Mouse (Mus musculus): ENCODE data around the gene Slc41a2. TPM values are rescaled to one million over a fixed set of nuclear protein-coding genes. Genes with fewer than 3 reads are reported as not detected.

Slc41a2 gene
- polyA plus RNA-seq, 1 experiment from 2014 or later: 1.6 TPM

DNA sequence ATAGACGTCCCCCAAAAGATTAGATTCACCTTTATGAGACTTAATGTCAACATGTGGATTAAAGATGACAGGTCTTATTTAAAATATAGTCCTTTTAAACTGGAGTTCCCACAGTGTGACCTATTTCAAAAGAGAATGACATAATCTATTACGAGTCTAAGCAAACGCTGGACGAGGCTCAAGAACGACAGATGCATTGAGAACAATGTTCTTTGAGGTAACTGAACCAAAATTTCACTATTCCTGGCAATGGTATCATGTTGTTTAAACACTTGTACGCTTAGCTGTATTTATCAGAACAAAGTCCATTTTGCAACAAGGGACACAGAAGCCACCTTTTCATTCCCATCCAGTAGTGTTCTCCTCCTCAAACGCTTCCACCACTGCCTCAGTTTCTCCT, 27.3 kb downstream of the Slc41a2 start:
- 0 out of 2 replicates have a peak, but pooled peaks cover 3% of the 10 kb centered on the region for H3K9me3 ChIP-seq (ENCODE audit: control insufficient read depth, low read length)
- H3K27me3 ChIP-seq (replicated peaks; ENCODE audit: control insufficient read depth, insufficient read depth, low read length): no peaks in the 10 kb centered on the region
- DNase-seq (ENCODE audit: low spot score) (no peak), ATAC-seq (replicated peaks; ENCODE audit: low FRiP score, low TSS enrichment, low read depth) (no peak)
- H3K4me1 ChIP-seq (replicated peaks; ENCODE audit: control insufficient read depth, insufficient read depth, low read length): no peaks in the 10 kb centered on the region
- H3K27ac ChIP-seq (ENCODE audit: low read depth): no peak overlapping the region
- H3K4me2 ChIP-seq (ENCODE audit: low read length): no peak overlapping the region
- 69% methylated on average over 7 of the region's 7 CpGs for WGBS
- no peak overlapping the region for H3K9ac ChIP-seq (ENCODE audit: low read length)
- no peak overlapping the region for H3K4me3 ChIP-seq (ENCODE audit: low read depth, low read length)
- no peaks in the 10 kb centered on the region for H3K36me3 ChIP-seq (ENCODE audit: control insufficient read depth, insufficient read depth, low read length)

DNA sequence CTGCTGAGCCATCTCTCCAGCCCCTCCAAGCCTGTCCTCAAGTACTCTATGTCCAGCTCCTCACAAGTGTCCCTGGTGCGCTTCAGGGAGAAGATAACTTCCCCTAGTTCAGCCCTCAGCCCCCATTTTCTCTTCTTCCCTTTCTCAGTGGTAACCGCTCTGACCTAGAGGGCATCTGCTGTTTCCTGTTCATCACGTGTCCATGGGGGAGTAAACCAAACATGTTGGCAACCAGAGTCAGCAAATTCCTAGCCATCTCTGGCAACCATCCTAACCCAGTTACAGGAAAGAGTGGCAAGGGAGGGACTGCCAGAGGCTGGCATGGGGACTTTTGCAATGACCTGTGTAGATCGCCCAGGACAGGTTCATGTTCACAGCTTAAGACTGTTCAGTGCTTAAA, 36.0 kb downstream of the Slc41a2 start:
- DNase-seq (ENCODE audit: low spot score) (no peak), ATAC-seq (replicated peaks; ENCODE audit: low FRiP score, low TSS enrichment, low read depth) (no peak)
- H3K9ac ChIP-seq (ENCODE audit: low read length): no peak overlapping the region
- H3K4me3 ChIP-seq (ENCODE audit: low read depth, low read length): no peak overlapping the region
- H3K27ac ChIP-seq (ENCODE audit: low read depth): no peak overlapping the region
- no peaks in the 10 kb centered on the region for H3K9me3 ChIP-seq (ENCODE audit: control insufficient read depth, low read length)
- 62% methylated on average over 4 of the region's 4 CpGs for WGBS
- no peaks in the 10 kb centered on the region for H3K4me1 ChIP-seq (replicated peaks; ENCODE audit: control insufficient read depth, insufficient read depth, low read length)
- H3K36me3 ChIP-seq (ENCODE audit: control insufficient read depth, insufficient read depth, low read length): no peaks in the 10 kb centered on the region
- H3K27me3 ChIP-seq (replicated peaks; ENCODE audit: control insufficient read depth, insufficient read depth, low read length): no peaks in the 10 kb centered on the region
- H3K4me2 ChIP-seq (ENCODE audit: low read length): no peak overlapping the region

DNA sequence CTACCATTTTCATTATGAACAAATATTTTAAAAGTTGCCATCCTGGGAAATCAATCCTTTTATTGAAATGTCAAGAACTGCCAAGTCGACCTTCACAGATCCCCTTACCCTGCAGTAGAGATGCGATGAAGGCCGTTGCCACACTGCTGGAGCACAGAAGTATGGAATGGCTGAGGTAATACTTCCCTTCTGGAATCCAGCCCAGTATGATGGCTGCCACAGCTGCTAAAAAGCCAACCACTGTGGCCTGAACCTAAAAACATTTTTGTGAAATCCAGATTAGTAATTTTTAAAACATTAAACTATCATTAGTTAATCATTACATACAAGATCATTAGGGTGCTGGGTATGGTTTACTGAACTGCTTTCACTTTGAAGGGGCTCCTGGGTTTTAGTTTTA, 36.6 kb downstream of the Slc41a2 start:
- Histone ChIP-seq H3K4me3 (ENCODE audit: low read depth, low read length) (no peak overlapping the region), H3K4me2 (ENCODE audit: low read length) (no peak overlapping the region), H3K9me3 (ENCODE audit: control insufficient read depth, low read length) (no peaks in the 10 kb centered on the region), H3K4me1 (replicated peaks; ENCODE audit: control insufficient read depth, insufficient read depth, low read length) (no peaks in the 10 kb centered on the region), H3K36me3 (ENCODE audit: control insufficient read depth, insufficient read depth, low read length) (no peaks in the 10 kb centered on the region), H3K9ac (ENCODE audit: low read length) (no peak overlapping the region), H3K27me3 (replicated peaks; ENCODE audit: control insufficient read depth, insufficient read depth, low read length) (no peaks in the 10 kb centered on the region), H3K27ac (ENCODE audit: low read depth) (no peak overlapping the region)
- 71% methylated on average over 3 of the region's 3 CpGs for WGBS
- ATAC-seq (replicated peaks; ENCODE audit: low FRiP score, low TSS enrichment, low read depth) (no peak), DNase-seq (ENCODE audit: low spot score) (no peak)

DNA sequence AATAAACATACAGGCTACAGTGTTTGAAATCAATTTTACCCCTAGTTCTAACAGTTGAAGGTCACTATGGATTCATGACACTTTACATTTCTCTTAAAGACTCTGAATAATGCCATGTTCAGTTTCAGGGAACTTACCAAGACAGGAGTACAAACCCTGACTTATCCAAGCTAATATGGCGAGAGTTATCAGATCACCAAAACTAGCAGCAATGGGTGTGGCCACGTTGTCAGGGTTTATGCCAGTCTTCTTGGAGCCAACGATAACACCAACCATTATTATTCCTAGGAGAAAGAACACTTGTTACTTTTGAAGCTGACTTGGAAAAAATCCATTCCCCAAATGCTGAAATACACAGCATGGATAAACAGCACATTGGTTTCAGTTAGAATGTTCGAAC, 40.7 kb downstream of the Slc41a2 start:
- Histone ChIP-seq H3K36me3 (ENCODE audit: control insufficient read depth, insufficient read depth, low read length) (no peaks in the 10 kb centered on the region), H3K27me3 (replicated peaks; ENCODE audit: control insufficient read depth, insufficient read depth, low read length) (no peaks in the 10 kb centered on the region), H3K9me3 (ENCODE audit: control insufficient read depth, low read length) (no peaks in the 10 kb centered on the region), H3K4me3 (ENCODE audit: low read depth, low read length) (no peak overlapping the region), H3K4me1 (replicated peaks; ENCODE audit: control insufficient read depth, insufficient read depth, low read length) (no peaks in the 10 kb centered on the region), H3K27ac (ENCODE audit: low read depth) (no peak overlapping the region), H3K9ac (ENCODE audit: low read length) (no peak overlapping the region), H3K4me2 (ENCODE audit: low read length) (no peak overlapping the region)
- WGBS: 71% methylated on average over 4 of the region's 4 CpGs
- ATAC-seq (replicated peaks; ENCODE audit: low FRiP score, low TSS enrichment, low read depth) (no peak), DNase-seq (ENCODE audit: low spot score) (no peak)

DNA sequence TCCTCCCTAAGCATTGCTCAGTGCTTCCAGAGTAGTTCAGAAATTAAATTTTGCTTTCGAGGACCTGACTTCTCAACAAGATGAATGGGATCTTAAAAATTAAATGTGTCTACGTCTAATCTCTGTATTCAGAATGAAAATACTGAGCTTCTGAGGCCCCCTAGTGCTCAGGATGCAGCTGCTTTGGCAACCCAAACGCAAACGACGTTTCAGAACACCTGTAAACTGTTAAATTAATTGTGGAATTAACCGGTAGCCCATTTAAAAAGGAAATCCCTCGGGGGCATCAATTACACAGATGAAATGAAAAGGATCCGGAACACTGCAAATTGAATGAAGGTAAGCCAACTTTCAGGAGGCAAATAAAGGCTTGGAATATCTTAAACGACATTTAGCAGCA, 42.9 kb downstream of the Slc41a2 start:
- H3K27ac ChIP-seq (ENCODE audit: low read depth): no peak overlapping the region
- 55% methylated on average over 9 of the region's 9 CpGs for WGBS
- no peaks in the 10 kb centered on the region for H3K4me1 ChIP-seq (replicated peaks; ENCODE audit: control insufficient read depth, insufficient read depth, low read length)
- H3K27me3 ChIP-seq (replicated peaks; ENCODE audit: control insufficient read depth, insufficient read depth, low read length): no peaks in the 10 kb centered on the region
- DNase-seq (ENCODE audit: low spot score) (no peak), ATAC-seq (replicated peaks; ENCODE audit: low FRiP score, low TSS enrichment, low read depth) (no peak)
- no peak overlapping the region for H3K4me3 ChIP-seq (ENCODE audit: low read depth, low read length)
- no peaks in the 10 kb centered on the region for H3K9me3 ChIP-seq (ENCODE audit: control insufficient read depth, low read length)
- no peak overlapping the region for H3K9ac ChIP-seq (ENCODE audit: low read length)
- H3K4me2 ChIP-seq (ENCODE audit: low read length): no peak overlapping the region
- H3K36me3 ChIP-seq (ENCODE audit: control insufficient read depth, insufficient read depth, low read length): no peaks in the 10 kb centered on the region

DNA sequence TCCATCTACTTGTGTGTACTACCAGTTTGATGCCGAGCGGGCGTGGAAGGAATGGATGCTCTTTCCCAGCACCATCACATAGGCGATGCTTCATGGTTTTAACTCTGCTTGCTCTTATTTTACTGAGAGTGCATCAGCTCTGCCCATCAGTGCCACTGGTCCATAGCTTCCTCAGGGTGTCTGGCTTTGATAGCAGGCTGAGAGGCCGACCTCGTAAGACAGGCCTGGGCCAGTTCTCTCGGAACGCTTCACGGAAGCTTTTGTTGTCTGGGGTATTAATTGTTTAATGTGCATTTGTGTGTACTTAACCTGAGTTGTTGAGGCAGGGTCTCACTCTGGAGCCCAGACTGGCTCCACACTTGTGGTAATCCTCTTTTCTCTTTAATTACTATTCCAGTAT, 44.3 kb downstream of the Slc41a2 start:
- no peaks in the 10 kb centered on the region for H3K27me3 ChIP-seq (replicated peaks; ENCODE audit: control insufficient read depth, insufficient read depth, low read length)
- no peak overlapping the region for H3K9ac ChIP-seq (ENCODE audit: low read length)
- no peak overlapping the region for H3K27ac ChIP-seq (ENCODE audit: low read depth)
- H3K36me3 ChIP-seq (ENCODE audit: control insufficient read depth, insufficient read depth, low read length): no peaks in the 10 kb centered on the region
- DNase-seq (ENCODE audit: low spot score) (no peak), ATAC-seq (replicated peaks; ENCODE audit: low FRiP score, low TSS enrichment, low read depth) (no peak)
- WGBS: 90% methylated on average over 9 of the region's 9 CpGs
- H3K4me2 ChIP-seq (ENCODE audit: low read length): no peak overlapping the region
- no peaks in the 10 kb centered on the region for H3K9me3 ChIP-seq (ENCODE audit: control insufficient read depth, low read length)
- no peaks in the 10 kb centered on the region for H3K4me1 ChIP-seq (replicated peaks; ENCODE audit: control insufficient read depth, insufficient read depth, low read length)
- no peak overlapping the region for H3K4me3 ChIP-seq (ENCODE audit: low read depth, low read length)

DNA sequence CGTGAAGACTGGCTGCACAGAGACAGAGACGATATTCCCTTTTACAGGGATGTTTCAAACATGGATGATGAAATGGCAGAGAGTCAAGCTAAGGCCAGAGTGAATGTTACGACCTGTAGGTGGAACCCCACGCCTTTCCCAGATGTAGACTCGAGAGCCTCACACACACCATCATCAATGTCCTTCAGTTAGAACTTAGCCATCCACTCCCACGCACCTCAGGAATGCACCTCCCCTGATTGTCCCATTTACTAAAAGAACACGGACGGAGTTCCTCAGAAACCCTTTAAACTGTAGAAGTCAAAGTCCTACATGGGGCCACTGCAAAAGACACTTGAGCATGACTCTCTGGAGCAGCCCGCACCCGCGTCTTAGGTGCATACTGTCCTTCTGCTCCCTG, 46.0 kb downstream of the Slc41a2 start:
- Histone ChIP-seq H3K4me3 (ENCODE audit: low read depth, low read length) (no peak overlapping the region), H3K9ac (ENCODE audit: low read length) (no peak overlapping the region), H3K27ac (ENCODE audit: low read depth) (no peak overlapping the region), H3K4me2 (ENCODE audit: low read length) (no peak overlapping the region), H3K4me1 (replicated peaks; ENCODE audit: control insufficient read depth, insufficient read depth, low read length) (no peaks in the 10 kb centered on the region), H3K36me3 (ENCODE audit: control insufficient read depth, insufficient read depth, low read length) (no peaks in the 10 kb centered on the region), H3K27me3 (replicated peaks; ENCODE audit: control insufficient read depth, insufficient read depth, low read length) (no peaks in the 10 kb centered on the region), H3K9me3 (ENCODE audit: control insufficient read depth, low read length) (no peaks in the 10 kb centered on the region)
- WGBS: 77% methylated on average over 11 of the region's 11 CpGs
- ATAC-seq (replicated peaks; ENCODE audit: low FRiP score, low TSS enrichment, low read depth): no peak
- DNase-seq (ENCODE audit: low spot score): no peak

DNA sequence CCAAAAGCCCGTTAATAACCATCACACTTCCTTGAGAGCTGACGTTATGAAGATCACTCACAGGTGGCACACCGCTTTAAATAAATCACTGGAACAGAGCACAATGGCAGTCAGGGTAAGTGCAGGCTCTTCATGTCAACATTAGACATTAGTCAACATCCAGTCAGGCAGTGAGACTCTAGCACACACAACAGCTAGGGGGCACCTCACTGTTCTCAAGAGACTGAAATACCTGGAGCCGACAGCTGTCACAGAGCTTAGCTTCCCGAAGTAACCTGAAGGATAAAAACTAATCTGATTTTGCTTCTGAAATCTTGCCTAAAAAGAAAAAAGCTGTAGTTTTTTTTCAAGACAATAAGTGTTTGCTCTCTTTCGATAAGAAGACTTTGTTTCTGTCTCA, 49.9 kb downstream of the Slc41a2 start:
- DNase-seq (ENCODE audit: low spot score): no peak
- H3K4me1 ChIP-seq (replicated peaks; ENCODE audit: control insufficient read depth, insufficient read depth, low read length): no peaks in the 10 kb centered on the region
- no peak overlapping the region for H3K4me2 ChIP-seq (ENCODE audit: low read length)
- H3K9ac ChIP-seq (ENCODE audit: low read length): no peak overlapping the region
- H3K9me3 ChIP-seq (ENCODE audit: control insufficient read depth, low read length): no peaks in the 10 kb centered on the region
- no peak overlapping the region for H3K27ac ChIP-seq (ENCODE audit: low read depth)
- no peak overlapping the region for H3K4me3 ChIP-seq (ENCODE audit: low read depth, low read length)
- 70% methylated on average over 6 of the region's 6 CpGs for WGBS
- no peak for ATAC-seq (replicated peaks; ENCODE audit: low FRiP score, low TSS enrichment, low read depth)
- H3K27me3 ChIP-seq (replicated peaks; ENCODE audit: control insufficient read depth, insufficient read depth, low read length): no peaks in the 10 kb centered on the region
- no peaks in the 10 kb centered on the region for H3K36me3 ChIP-seq (ENCODE audit: control insufficient read depth, insufficient read depth, low read length)

DNA sequence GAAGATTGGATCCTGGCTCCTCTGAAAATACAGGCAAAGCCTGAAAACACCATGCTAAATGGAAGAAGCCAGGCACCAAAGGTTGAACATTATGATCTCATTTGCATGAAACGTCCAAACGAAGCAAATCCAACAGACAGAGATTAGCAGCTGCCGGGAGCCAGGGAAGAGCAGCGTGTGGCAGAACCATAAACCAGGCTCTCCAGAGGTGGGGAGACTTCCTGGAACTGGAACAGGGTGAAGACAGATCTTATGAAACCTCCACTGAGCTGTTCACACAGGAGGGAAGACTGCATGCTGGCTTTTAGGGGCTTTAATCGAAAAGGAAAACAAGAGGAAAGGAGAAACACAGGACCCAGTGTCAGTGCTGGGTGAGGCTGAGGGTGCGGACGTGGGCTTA, 51.3 kb downstream of the Slc41a2 start:
- H3K9ac ChIP-seq (ENCODE audit: low read length): no peak overlapping the region
- ATAC-seq (replicated peaks; ENCODE audit: low FRiP score, low TSS enrichment, low read depth) (no peak), DNase-seq (ENCODE audit: low spot score) (no peak)
- WGBS: 52% methylated on average over 7 of the region's 7 CpGs
- H3K27me3 ChIP-seq (replicated peaks; ENCODE audit: control insufficient read depth, insufficient read depth, low read length): no peaks in the 10 kb centered on the region
- H3K4me2 ChIP-seq (ENCODE audit: low read length): no peak overlapping the region
- H3K9me3 ChIP-seq (ENCODE audit: control insufficient read depth, low read length): no peaks in the 10 kb centered on the region
- no peak overlapping the region for H3K4me3 ChIP-seq (ENCODE audit: low read depth, low read length)
- no peaks in the 10 kb centered on the region for H3K36me3 ChIP-seq (ENCODE audit: control insufficient read depth, insufficient read depth, low read length)
- H3K27ac ChIP-seq (ENCODE audit: low read depth): no peak overlapping the region
- H3K4me1 ChIP-seq (replicated peaks; ENCODE audit: control insufficient read depth, insufficient read depth, low read length): no peaks in the 10 kb centered on the region
